Mouse (Mus musculus): ENCODE data around the gene Atxn2. TPM values are rescaled to one million over a fixed set of nuclear protein-coding genes. Genes with fewer than 3 reads are reported as not detected.

Atxn2 gene
- 70.2 and 100 TPM in 2 replicates for polyA plus RNA-seq (2015; fragmentation: Nextera tagmentation; extraction: Ambion mirVana)

- peak within 1 kb of the TSS; percentile 90 for H3K4me2 ChIP-seq
- peak within 1 kb of the TSS; percentile 97 for H3K9ac ChIP-seq (replicated peaks)
- H3K36me3 ChIP-seq, result no peaks in the 10 kb centered on the region
- H3K4me3 ChIP-seq (replicated peaks), result peak within 1 kb of the TSS; percentile 91
- peak; percentile 72 for ATAC-seq (ENCODE audit: low FRiP score)
- no peaks in the 10 kb centered on the region for H3K9me3 ChIP-seq (replicated peaks)
- H3K27ac ChIP-seq (replicated peaks), result peak within 1 kb of the TSS; percentile 98
- WGBS, result under 1% methylated on average over 86 of the region's 103 CpGs
- peaks cover 42% of the 10 kb centered on the region for H3K4me1 ChIP-seq
- H3K27me3 ChIP-seq (replicated peaks), result no peaks in the 10 kb centered on the region
These were observed at the start of gene Atxn2 for GRCm38 (mm10) chr5:121711174-121711927. TSS of gene Atxn2 (plus strand) at chr5:121711337.

- 86% methylated on average over 5 of the region's 5 CpGs for WGBS
- H3K9ac ChIP-seq (replicated peaks), result peak overlapping the region; percentile 91
- peak overlapping the region; percentile 87 for H3K4me3 ChIP-seq (replicated peaks)
- no peak for ATAC-seq (ENCODE audit: low FRiP score)
- no peaks in the 10 kb centered on the region for H3K9me3 ChIP-seq (replicated peaks)
- no peak overlapping the region for H3K27ac ChIP-seq (replicated peaks)
- H3K4me2 ChIP-seq, result peak overlapping the region; percentile 86
- peaks cover 27% of the 10 kb centered on the region for H3K36me3 ChIP-seq
- no peaks in the 10 kb centered on the region for H3K27me3 ChIP-seq (replicated peaks)
- H3K4me1 ChIP-seq, result peaks cover 24% of the 10 kb centered on the region
These were observed 49.6 kb upstream of the Atxn2 start for GRCm38 (mm10) chr5:121661494-121661893.

GRCm38 (mm10) chr5:121663456-121663855 is 47.7 kb upstream of the Atxn2 start:
- no peak overlapping the region for H3K4me2 ChIP-seq

GRCm38 (mm10) chr5:121664078-121664477 is 47.1 kb upstream of the Atxn2 start:
- peaks cover 38% of the 10 kb centered on the region for H3K36me3 ChIP-seq

More at GRCm38 (mm10) chr5:121663456-121663855, 47.7 kb upstream of the Atxn2 start:
- H3K36me3 ChIP-seq, result peaks cover 38% of the 10 kb centered on the region
- peaks cover 24% of the 10 kb centered on the region for H3K4me1 ChIP-seq
- H3K27ac ChIP-seq (replicated peaks), result no peak overlapping the region
- no peak overlapping the region for H3K9ac ChIP-seq (replicated peaks)
- no peaks in the 10 kb centered on the region for H3K27me3 ChIP-seq (replicated peaks)
- no peak for ATAC-seq (ENCODE audit: low FRiP score)
- no peak overlapping the region for H3K4me3 ChIP-seq (replicated peaks)
- H3K9me3 ChIP-seq (replicated peaks), result no peaks in the 10 kb centered on the region
- WGBS, result 91% methylated on average over 8 of the region's 8 CpGs

GRCm38 (mm10) chr5:121664971-121665370 is 46.2 kb upstream of the Atxn2 start:
- 95% methylated on average over 9 of the region's 9 CpGs for WGBS
- H3K4me3 ChIP-seq (replicated peaks), result no peak overlapping the region
- ATAC-seq (ENCODE audit: low FRiP score), result no peak
- H3K36me3 ChIP-seq, result peaks cover 39% of the 10 kb centered on the region
- H3K4me1 ChIP-seq, result peaks cover 18% of the 10 kb centered on the region
- no peak overlapping the region for H3K27ac ChIP-seq (replicated peaks)
- H3K9ac ChIP-seq (replicated peaks), result no peak overlapping the region
- no peaks in the 10 kb centered on the region for H3K27me3 ChIP-seq (replicated peaks)
- no peak overlapping the region for H3K4me2 ChIP-seq
- no peaks in the 10 kb centered on the region for H3K9me3 ChIP-seq (replicated peaks)

More at GRCm38 (mm10) chr5:121664078-121664477, 47.1 kb upstream of the Atxn2 start:
- Histone ChIP-seq H3K4me2 (no peak overlapping the region), H3K27me3 (replicated peaks) (no peaks in the 10 kb centered on the region), H3K9me3 (replicated peaks) (no peaks in the 10 kb centered on the region), H3K9ac (replicated peaks) (no peak overlapping the region), H3K4me1 (peaks cover 24% of the 10 kb centered on the region), H3K27ac (replicated peaks) (no peak overlapping the region), H3K4me3 (replicated peaks) (no peak overlapping the region)
- WGBS, result 89% methylated on average over 6 of the region's 6 CpGs
- no peak for ATAC-seq (ENCODE audit: low FRiP score)

GRCm38 (mm10) chr5:121667067-121667466 is 44.1 kb upstream of the Atxn2 start:
- Histone ChIP-seq H3K36me3 (peaks cover 48% of the 10 kb centered on the region), H3K27me3 (replicated peaks) (no peaks in the 10 kb centered on the region), H3K4me2 (no peak overlapping the region), H3K4me1 (peaks cover 6% of the 10 kb centered on the region), H3K4me3 (replicated peaks) (no peak overlapping the region), H3K9me3 (replicated peaks) (no peaks in the 10 kb centered on the region), H3K27ac (replicated peaks) (no peak overlapping the region), H3K9ac (replicated peaks) (no peak overlapping the region)
- ATAC-seq (ENCODE audit: low FRiP score), result no peak
- 91% methylated on average over 4 of the region's 4 CpGs for WGBS

- Histone ChIP-seq H3K27ac (replicated peaks) (no peak overlapping the region), H3K36me3 (peaks cover 54% of the 10 kb centered on the region), H3K9ac (replicated peaks) (no peak overlapping the region), H3K4me1 (no peaks in the 10 kb centered on the region), H3K4me2 (no peak overlapping the region), H3K9me3 (replicated peaks) (no peaks in the 10 kb centered on the region), H3K27me3 (replicated peaks) (no peaks in the 10 kb centered on the region), H3K4me3 (replicated peaks) (no peak overlapping the region)
- WGBS, result 82% methylated on average over 6 of the region's 6 CpGs
- ATAC-seq (ENCODE audit: low FRiP score), result no peak
These were observed 42.7 kb upstream of the Atxn2 start for GRCm38 (mm10) chr5:121668411-121668810.

GRCm38 (mm10) chr5:121670412-121670811 is 40.7 kb upstream of the Atxn2 start:
- Histone ChIP-seq H3K27me3 (replicated peaks) (no peaks in the 10 kb centered on the region), H3K36me3 (peaks cover 56% of the 10 kb centered on the region), H3K4me1 (no peaks in the 10 kb centered on the region), H3K4me3 (replicated peaks) (no peak overlapping the region), H3K4me2 (no peak overlapping the region), H3K27ac (replicated peaks) (no peak overlapping the region), H3K9ac (replicated peaks) (no peak overlapping the region), H3K9me3 (replicated peaks) (no peaks in the 10 kb centered on the region)
- no peak for ATAC-seq (ENCODE audit: low FRiP score)
- 80% methylated on average over 3 of the region's 3 CpGs for WGBS

GRCm38 (mm10) chr5:121682250-121682649 is 28.9 kb upstream of the Atxn2 start:
- no peak overlapping the region for H3K9ac ChIP-seq (replicated peaks)
- no peaks in the 10 kb centered on the region for H3K9me3 ChIP-seq (replicated peaks)
- H3K27ac ChIP-seq (replicated peaks), result no peak overlapping the region
- H3K36me3 ChIP-seq, result peaks cover 96% of the 10 kb centered on the region
- no peak overlapping the region for H3K4me3 ChIP-seq (replicated peaks)
- no peak overlapping the region for H3K4me2 ChIP-seq
- ATAC-seq (ENCODE audit: low FRiP score), result no peak
- no peaks in the 10 kb centered on the region for H3K4me1 ChIP-seq
- WGBS, result 99% methylated on average over 2 of the region's 2 CpGs
- H3K27me3 ChIP-seq (replicated peaks), result no peaks in the 10 kb centered on the region

- Histone ChIP-seq H3K36me3 (peaks cover 69% of the 10 kb centered on the region), H3K27ac (replicated peaks) (no peak overlapping the region), H3K27me3 (replicated peaks) (no peaks in the 10 kb centered on the region), H3K9ac (replicated peaks) (no peak overlapping the region), H3K4me3 (replicated peaks) (no peak overlapping the region), H3K4me1 (peaks cover under 1% of the 10 kb centered on the region; the same call in 1 of the 2 replicates), H3K9me3 (replicated peaks) (no peaks in the 10 kb centered on the region), H3K4me2 (no peak overlapping the region)
- ATAC-seq (ENCODE audit: low FRiP score), result no peak
- 83% methylated on average over 6 of the region's 6 CpGs for WGBS
These were observed 25.6 kb upstream of the Atxn2 start for GRCm38 (mm10) chr5:121685495-121685894.

- H3K27ac ChIP-seq (replicated peaks), result no peak overlapping the region
- H3K36me3 ChIP-seq, result peaks cover 62% of the 10 kb centered on the region
- no peaks in the 10 kb centered on the region for H3K9me3 ChIP-seq (replicated peaks)
These were observed 24.8 kb upstream of the Atxn2 start for GRCm38 (mm10) chr5:121686113-121686898.

More at GRCm38 (mm10) chr5:121686113-121686898, 24.8 kb upstream of the Atxn2 start:
- WGBS, result 79% methylated on average over 15 of the region's 15 CpGs
- Histone ChIP-seq H3K4me1 (peaks cover 4% of the 10 kb centered on the region; the same call in 1 of the 2 replicates), H3K4me3 (replicated peaks) (no peak overlapping the region), H3K4me2 (no peak overlapping the region), H3K9ac (replicated peaks) (no peak overlapping the region), H3K27me3 (replicated peaks) (no peaks in the 10 kb centered on the region)
- ATAC-seq (ENCODE audit: low FRiP score), result no peak
